Mouse (Mus musculus): ENCODE measurements at regions not wholly inside any gene's neighbourhood (a gene's known extent, or its start where the extent isn't known, plus 50 kb on each side); places are given as distances from the start of the nearest gene placed in this dataset.

DNA sequence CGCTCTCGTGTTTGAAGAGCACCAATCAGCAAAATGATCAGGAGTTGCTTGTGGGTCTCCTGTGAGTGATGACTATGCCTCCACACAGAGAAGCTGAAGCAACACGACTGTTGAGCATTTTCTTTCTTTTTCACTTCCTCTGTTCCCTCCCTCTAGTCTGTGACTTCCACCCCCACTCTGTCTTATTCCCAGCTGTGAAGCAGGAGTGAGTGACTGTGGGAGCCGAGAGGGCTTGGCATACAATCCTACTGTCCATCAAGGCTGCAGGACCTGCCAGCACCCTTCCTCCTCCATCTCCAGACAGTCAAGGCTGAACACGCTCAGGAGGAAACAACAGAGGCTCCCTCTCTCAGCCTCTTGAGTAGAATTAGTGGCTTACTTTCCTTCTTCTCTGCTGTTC, 401.3 kb downstream of the Plcl1 start:
- in situ Hi-C loops (cut with MseI, MboI): no loop called here

DNA sequence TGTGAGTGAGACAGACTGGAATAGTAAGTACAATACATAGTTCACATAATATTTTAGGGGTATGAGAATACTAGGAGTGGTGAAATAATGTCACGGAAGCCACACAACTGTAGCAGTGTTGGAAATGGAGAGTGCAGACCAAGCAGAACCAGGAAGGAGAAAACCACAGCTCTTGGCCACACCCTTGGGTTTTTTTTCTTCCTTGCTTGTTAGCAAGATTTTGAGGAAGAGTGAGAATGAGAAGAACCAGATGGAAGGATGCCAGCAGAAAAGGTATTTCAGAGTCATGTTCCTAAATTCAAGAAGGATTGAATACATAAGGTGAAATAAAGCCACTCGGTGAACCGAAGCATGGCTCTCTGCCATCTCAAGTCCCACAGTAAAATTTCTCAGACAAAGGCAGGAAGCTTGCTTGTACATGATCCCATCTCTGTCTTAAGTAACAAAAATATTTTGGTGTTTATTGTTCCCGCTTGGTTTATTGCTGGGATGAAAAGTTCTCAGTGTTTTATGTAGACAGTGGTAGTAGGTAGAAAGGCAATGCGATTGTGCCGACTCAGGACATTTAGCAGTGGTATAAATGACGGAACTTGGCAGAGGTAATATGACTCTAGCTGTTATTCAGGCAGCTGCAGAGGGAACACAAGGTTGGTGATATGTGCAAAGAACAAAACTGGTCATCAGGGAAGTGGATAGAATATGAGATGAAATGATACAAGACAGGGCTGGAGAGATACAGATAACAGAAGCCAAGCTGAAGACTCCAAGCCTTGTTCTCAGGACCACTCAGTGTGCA, 403.2 kb downstream of the Plcl1 start:
- in situ Hi-C loops (cut with MseI, MboI): no loop called here

DNA sequence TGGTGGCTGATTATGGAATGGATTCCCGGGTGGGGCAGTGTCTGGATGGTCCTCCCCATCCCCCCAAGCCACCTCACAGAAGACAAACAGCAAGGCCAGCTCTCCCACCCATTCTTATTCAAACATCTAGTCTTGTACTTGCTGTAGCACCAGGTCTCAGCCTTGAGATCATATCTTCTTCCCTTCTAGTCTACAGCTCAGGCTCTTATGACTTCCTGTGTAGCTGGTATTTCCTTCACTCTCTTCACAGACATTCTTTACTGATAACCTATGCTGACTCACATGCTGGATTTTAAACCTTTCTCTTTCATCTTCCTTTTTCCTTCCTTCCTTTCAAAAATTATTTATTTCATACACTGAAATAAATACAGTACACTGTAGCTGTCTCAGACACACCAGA, 406.8 kb downstream of the Plcl1 start:
- in situ Hi-C loops (cut with MseI, MboI): no loop called here

DNA sequence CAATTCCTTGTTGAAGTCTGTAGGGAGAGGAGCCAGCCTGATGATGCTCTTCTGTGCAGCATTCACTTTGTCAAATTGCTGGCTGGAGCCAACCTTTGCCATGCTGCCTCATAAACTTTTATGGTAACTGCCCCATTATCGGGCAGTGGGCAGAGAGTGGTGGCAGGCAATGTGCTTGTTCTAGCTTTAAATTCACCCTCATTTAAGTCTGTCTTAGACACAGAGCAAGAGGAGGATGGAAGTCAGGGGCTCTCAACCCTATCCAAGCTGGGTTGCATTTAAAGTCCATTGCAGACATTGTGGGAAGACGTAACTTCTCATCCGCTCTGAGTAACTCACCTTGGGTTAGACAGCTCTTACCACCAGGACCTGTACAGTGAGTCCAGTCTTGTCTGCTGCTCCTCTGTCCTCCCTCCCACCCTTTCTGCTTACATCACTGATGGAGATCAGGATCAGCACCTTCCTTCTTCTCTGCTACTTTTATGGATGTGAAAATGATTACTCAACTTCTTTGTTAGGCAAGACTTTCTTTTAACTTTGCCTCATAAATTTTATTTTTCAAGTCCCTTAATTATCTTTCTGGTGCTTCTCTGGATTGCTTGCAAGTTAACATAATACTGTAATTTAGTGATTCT, 415.3 kb downstream of the Plcl1 start:
- in situ Hi-C loops (cut with MseI, MboI): no loop called here

DNA sequence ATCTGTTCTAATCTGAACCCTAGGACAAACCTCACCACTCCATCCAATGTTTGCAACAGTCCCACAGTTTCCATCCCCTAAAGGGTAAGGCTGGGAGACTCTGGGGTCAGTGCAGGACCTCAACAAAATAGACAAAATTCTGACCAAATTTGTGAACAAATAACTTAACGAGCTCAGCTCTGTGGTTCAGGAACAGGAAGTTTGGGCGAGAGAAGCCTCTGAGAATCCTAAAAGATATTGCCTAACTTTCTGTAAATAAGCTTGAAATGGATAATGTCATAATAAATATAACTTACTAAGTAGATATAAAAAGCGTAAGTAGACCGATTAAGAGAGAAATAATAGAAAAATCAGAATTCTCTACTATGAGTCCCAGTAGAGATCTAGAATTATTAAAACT, 416.9 kb downstream of the Plcl1 start:
- in situ Hi-C loops (cut with MseI, MboI): no loop called here

DNA sequence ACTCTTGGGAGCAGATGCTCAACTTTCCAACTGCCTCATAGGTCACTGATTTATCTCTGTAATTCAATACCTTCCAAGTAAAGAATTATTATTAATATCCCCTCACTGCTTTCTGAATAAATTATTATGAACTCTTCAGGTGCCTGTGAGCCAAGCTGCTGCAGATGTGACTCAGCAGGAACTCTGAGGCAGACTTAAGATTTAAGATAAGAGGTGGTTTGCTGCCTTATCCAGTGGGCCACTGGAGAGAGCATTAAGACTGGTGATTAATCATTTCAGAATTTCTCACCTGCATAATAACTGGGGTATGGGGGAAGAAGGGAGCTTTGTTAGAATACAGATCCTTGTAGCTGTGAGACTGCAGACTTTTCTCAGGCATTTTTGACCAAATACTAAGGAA, 421.5 kb downstream of the Plcl1 start:
- in situ Hi-C loops (cut with MseI, MboI): no loop called here

DNA sequence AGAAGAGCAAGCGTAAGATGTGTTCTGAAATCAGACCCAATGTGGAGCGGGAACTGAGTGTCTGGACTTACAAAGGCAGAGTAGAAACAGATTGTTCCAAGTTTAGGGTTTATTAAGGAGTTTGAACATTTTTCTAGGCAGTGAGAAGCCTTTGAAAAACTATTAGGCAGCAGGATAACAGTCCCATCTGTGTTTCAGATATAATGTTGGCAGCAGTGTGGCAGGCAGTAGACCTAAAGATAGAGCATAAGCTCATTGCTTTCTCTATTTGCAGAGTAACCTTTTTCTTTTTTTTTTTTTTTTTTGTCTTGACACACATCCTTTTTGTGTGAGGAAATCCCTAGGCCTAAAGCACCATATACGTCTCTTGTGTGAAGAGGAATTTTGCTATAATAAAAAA, 429.6 kb downstream of the Plcl1 start:
- in situ Hi-C loops (cut with MseI, MboI): no loop called here

DNA sequence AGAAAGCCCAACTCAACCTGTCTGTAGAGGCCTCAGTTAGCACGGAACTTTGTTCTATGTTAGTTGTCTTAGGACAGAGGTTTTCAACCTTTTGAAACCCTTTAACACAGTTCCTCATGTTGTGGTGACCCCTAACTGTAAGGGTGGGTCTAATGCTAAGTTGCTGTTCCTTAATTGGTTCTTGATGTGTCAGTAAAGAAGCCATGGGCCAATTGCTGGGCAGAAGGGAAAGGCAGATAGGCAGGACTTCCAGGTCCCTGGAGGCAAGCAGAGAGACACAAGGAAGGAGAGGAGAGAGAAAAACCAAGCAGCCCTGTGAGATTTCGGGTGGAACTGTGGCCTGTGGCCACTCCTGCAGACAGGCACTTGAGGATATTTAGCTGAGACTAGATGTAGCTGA, 431.0 kb downstream of the Plcl1 start:
- in situ Hi-C loops (cut with MseI, MboI): no loop called here

DNA sequence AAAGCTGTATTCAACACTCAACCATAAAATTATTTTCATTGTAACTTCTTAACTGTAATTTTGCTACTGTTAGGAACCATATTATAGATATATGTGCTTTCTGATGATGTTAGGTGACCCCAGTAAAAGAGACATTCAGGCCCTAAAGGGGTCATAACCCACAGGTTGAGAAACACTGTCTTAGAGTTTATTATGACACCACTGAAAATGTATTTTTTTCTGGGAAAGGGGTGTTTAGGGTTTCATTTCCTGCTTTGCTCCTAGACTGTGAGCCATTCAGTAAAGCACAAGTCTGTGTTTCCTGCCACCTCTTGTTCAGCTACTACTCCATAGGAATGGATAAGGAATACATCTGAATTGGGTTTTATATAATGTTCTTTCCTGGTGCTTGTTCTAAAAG, 431.6 kb downstream of the Plcl1 start:
- in situ Hi-C loops (cut with MseI, MboI): no loop called here

DNA sequence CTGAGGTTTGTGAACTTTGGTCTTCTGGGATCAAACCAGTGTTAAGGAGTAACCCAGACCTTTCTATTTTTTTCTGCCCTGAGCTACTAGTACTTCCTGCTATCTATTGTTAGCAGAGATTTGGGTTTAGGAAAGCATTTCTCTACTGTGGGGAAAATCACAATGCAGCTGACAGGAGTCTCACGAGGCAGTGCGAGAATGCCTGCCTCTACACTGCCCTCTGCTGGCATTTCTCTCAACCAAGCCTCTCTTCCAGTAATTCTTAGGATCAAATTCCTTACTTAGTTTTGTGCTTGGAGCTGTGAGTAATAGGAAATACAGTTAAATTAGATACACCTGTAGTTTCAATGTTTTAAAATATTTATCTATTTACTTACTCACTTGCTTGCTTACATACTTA, 432.4 kb downstream of the Plcl1 start:
- in situ Hi-C loops (cut with MseI, MboI): no loop called here

DNA sequence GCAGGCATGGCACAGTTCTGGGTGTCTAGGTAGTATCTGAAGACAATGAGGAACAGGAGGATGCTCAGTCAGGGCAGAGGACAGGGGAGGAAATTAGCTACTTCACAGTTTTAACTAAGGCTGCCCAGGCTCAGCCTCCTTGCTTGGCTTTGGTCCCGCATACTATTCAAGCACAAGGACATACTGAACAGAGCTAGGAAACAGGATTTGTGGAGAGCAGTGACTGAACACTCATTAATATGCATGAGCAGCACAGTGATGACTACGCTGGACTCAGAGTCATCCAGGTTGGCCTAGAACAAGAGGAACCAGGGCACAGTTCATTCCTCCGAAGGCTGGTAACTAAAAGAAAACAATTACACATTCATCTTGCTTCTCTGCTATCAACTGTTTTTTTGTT, 443.1 kb downstream of the Plcl1 start:
- in situ Hi-C loops (cut with MseI, MboI): no loop called here

DNA sequence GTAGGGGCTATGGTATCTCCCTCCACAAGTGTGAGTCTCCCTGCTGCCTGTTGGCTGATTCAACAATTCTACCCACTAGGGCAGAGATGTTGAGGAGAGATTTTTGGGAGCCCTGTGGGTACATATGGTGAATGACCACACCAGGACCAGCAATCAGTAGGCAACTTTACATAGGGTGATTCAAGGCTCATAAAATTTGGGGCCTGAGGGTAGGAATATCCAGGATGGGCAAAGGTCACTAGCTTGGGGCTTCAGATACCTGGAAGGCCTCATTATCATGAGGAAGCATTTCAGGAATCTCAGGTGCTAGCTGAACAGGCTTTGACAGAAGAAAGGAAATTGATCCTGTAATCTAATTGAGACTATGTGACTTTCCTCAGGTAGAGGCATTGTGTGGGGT, 446.6 kb downstream of the Plcl1 start:
- in situ Hi-C loops (cut with MseI, MboI): no loop called here

DNA sequence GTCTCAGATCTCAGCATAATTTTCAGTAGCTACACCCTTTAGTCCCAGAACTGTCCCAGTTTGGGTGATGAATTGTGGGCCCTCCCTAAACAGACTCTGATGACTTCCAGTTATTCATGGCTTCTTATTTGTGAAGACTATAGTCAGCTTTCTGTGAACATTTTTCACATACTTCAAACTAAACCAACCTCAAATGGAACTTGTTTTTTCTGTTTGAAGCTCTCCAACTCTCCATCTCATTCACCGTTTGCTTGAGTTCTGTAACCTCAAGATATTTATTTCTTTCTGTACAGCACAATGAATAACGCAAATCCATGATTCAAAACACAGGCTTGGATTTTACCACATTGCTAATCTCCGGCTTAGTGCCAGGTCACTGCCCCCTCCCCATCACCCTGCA, 453.4 kb downstream of the Plcl1 start:
- in situ Hi-C loops (cut with MseI, MboI): no loop called here

DNA sequence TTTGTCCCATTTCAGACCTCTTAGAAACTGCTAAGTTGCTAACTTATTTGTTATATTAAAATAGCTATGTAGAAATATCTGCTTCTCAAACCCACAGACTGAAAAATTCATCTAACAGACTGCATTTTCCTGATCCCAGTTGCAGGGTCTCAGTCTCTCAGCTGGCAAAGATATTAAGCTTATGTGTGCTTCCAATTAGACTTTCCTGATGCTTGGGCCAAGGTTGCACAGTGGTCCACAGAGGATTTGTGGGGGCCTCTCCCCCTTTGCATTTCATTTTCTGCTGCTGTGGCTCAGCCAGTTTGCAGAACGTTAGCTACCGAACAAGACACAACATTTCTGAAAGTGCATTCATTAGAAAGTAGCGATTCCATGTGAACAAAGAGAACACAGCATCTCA, 457.4 kb downstream of the Plcl1 start:
- in situ Hi-C loops (cut with MseI, MboI): no loop called here

DNA sequence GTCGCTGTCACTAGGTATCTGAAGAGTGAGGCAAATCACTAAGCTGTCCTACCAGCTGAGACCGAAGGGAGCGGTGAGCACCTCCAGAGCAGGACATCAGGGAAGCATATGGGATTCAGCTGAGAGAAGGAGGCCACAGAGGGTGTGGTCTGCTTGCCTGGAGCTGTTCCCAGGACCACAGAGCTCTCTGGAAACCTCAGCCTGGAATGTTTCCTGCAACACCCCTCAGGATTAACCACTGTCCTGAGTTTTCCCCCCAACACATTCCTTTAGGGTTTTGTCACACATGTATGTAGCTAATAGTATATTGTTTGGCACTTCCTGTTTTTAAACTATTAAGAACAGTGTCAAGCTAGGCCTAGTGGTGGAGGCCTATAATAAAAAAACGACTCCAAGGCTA, 459.6 kb downstream of the Plcl1 start:
- in situ Hi-C loops (cut with MseI, MboI): no loop called here

DNA sequence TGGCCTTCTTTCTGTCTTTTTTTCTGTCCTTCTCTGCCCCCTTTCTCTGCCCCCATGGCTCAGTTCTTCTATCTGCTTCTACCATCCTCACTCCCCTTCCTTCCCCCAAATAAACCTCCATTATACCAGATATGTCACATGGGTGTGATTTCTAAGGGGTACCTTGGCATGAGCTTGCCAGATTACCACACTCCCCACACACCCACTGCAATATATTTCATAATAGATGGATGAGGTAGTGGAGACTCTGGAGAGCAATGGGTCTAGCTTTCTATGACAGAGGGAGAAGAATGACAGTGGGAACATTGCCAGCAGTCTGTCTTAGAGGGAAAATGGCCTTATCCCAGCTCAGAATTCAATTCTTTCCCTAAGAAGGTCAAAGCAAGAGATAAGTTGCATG, 461.0 kb downstream of the Plcl1 start:
- in situ Hi-C loops (cut with MseI, MboI): no loop called here

DNA sequence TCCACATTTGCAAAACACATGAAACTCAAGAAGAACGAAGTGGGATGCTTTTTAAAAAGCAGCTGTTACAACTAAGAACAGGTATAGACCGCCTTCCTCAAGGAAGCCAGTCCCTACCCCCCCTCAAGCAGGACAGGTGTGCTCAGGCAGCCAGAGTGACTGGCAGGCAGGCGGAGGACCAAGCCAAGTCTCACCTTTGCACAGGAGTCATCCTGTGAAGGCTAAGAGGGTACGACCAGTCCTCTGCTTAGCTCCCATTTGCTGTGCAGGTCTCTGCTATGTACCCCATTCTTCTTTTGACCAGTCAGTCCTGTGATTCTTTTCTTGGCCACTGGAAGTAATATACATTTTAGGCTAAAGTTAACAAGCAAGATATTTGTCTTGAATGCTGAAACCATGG, 467.9 kb downstream of the Plcl1 start:
- in situ Hi-C loops (cut with MseI, MboI): loop anchor here (10.0 kb wide), 2 partner anchors 289 to 469 kb away; partner anchors contain the start of gene Plcl1 (in 2 of the 2)

DNA sequence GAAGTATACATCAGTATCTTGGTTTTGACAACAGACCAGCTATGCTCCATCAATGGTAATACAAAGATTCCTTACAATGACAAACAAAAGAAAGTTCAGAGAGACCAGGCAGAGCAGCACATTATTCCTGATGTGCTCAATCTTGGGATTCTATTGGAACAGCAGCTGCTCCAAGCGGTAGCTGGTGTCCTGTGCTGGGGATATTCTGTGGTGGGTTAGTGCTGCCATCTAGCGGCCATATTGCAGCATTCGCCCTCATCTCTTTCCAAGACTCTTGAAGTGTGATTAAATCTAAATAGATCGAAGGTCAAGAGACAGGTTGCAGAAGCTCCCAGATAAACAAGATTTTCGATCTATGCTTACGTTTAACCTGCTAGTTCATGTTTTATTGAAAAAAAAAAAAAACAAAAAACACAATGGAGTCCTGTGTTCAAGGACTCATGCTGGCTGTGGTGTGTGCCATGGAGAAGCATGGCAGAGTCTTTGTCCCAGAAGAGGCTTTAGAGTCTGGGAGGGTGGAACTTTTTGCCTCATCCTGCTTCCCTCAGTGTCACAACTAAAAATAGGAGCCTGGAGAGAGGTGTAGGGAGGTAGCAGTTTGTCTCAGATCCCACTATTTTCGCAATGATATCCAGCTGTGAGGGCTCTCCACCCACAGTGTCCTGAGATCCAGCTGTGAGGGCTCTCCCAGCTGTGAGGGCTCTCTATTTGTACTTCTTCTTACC, 468.6 kb downstream of the Plcl1 start:
- in situ Hi-C loops (cut with MseI, MboI): loop anchor here (10.0 kb wide), 2 partner anchors 290 to 470 kb away; partner anchors contain the start of gene Plcl1 (in 2 of the 2)

DNA sequence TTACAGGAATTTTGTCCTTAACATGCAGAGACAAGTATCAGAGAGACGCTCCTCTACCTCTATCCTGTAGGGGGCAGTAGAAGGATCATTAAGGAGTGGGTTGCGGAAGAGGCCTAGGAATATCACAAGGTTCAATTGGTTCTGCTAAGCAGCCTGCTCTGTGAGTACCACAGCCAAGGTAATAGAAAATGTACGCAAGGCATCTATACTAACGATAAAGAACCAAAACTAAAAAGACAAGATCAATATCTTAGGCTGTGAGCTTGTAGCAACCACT, 469.1 kb downstream of the Plcl1 start:
- in situ Hi-C loops (cut with MseI, MboI): loop anchor here (10.0 kb wide), 2 partner anchors 290 to 470 kb away; partner anchors contain the start of gene Plcl1 (in 2 of the 2)

DNA sequence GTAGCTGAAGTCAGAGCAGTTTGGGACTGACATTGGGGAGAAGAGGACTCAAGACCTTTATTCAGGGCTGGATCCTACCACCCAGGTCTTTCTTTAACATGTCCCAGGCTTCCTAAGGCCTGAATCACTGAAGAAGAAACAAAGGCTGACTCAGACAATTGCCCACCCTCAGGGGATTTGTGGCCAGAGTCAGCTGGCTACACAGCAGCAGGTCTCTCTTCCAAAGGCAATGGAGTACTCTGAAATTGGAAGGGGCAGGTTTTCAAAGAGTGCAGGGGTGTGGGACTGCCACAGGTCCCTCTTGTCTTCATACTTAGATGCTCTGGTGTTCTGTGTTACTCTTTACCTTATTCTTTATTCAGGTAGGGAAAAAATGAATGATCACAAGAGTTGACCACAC, 478.9 kb downstream of the Plcl1 start:
- in situ Hi-C loops (cut with MseI, MboI): no loop called here

DNA sequence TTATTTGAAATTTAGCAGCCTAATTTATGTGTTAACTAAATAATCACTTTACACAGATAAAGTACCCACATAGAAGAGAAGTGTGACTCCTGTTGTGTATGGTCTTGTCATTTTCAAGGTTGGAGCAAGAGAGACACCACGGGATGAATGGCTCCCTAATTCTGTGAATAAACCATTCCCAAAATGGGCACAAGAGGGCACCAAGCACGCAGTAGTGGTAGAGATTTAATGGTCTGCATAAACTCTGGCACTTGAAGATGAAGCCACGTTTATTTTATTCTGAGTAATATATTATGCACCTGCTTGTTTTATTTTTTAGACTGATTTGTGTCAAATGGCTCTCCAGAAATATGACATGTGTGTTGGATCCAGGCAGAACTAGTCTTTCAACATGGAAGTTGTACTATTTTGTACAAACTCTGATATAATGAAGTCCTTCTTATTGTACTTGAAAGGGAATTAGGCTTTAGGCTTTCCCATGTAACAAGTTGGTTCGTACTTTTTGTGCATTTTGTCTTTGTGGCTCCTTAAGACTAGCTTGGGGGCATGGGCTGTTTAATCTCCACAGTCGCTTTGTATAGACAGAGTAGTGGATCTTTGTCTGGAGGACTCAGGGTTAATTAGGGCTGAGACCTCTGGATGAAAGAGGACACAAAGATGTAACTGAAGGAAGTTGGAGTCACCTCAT, 480.8 kb downstream of the Plcl1 start:
- in situ Hi-C loops (cut with MseI, MboI): no loop called here

DNA sequence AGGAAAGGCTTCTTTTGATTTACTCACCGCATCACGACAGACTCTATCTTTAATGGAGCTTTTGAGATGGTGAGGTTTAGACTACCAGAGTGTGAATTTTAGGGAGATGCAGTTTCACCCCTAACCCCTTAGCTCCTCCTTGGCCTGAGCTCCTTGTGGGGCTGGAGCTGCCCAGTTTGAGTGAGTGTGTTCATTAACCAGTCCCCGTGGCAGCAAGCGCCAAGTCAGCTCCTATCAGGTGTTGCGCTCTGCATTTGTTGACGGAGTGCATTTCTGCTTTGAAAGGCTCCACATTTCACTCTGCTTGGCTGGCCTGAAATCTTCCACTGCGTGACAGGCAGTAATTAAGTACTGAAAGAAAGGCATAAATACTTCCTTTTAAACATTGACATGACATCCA, 481.7 kb downstream of the Plcl1 start:
- in situ Hi-C loops (cut with MseI, MboI): no loop called here
